Mouse (Mus musculus) c-Kit-negative CD71-positive TER-119-positive erythroid progenitor cells, embryonic 14.5 days (primary cell): ENCODE measurements around the gene Dmrt3.

Experiments used
- DNase-seq: peaks from one replicate; pipeline ENCODE4 v3.0.0-alpha.2; 2013; ENCODE audit warnings: low read depth, low spot score

The Dmrt3 gene

DNA sequence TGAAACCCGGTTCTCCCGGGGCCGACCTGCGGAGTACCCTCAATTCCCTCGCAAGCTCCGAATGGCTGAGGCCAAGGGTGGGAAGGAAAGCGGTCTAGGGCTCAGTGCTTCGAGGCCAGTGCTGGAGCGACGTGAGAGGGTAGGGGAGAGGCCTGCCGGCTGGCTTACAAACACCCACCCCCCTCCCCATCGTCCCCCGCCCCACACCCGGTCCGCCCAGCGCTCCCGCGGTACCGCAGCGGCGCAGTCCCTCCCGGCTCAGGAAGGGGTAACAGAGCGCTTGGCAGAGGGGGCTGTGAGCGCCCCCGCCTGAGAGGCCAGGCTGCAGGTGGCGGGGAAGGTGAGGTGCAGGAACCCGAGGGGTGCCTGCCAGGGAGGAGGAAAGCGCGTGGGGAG is at the start of gene Dmrt3:
Gene Dmrt3, plus strand, starts transcription at position 287 of the 396 bp plus-strand sequence.
- no peak for DNase-seq

- DNase-seq, result no peak
These were observed 45.7 kb upstream of the Dmrt3 start for GRCm38 (mm10) chr19:25564430-25564829.

- DNase-seq, result no peak
These were observed 40.3 kb upstream of the Dmrt3 start for GRCm38 (mm10) chr19:25569778-25570177.

DNA sequence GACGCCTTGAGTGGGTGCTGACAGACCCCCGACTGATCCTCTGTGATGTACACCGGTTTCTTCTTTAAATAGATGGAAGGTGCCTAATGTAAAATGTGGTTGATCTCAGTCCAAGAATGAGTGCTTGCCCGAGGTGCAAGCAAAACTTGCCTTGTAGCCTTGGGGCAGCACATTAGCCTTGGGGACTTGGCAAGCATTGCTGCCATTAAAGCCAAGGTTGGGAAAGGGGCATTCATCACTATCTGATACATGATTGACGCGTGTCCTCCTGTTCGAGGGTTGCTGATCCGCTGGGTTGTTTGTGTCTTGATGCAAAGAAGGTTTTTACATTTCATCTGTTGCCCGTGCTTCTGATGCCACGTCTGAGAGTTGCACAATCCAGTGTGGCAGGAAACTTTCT is 35.7 kb upstream of the Dmrt3 start:
- DNase-seq, result no peak

- no peak for DNase-seq
These were observed 34.9 kb upstream of the Dmrt3 start for GRCm38 (mm10) chr19:25574981-25575814.

GRCm38 (mm10) chr19:25578358-25578757 is 31.7 kb upstream of the Dmrt3 start:
- no peak for DNase-seq

DNA sequence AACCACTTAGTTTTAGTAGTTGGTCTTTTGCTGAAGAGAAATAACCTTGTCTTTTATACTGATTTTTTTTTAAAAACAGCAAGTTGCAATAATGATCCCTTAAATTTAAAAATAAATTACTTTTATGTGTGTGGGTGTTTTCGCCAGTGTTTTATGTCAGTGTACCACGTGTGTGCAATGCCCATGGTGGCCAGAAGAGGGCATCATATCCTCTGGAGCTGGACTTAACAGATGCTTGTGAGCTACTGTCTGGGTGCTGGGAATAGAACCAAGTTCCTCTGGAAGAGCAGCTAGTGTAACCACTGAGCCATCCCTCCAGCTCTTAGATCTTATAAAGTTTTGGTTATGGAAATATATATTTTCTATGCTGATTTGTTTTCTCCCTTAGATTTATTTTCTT is 30.7 kb upstream of the Dmrt3 start:
- DNase-seq, result no peak

- no peak for DNase-seq
These were observed 12.3 kb upstream of the Dmrt3 start for GRCm38 (mm10) chr19:25597717-25598232.

DNA sequence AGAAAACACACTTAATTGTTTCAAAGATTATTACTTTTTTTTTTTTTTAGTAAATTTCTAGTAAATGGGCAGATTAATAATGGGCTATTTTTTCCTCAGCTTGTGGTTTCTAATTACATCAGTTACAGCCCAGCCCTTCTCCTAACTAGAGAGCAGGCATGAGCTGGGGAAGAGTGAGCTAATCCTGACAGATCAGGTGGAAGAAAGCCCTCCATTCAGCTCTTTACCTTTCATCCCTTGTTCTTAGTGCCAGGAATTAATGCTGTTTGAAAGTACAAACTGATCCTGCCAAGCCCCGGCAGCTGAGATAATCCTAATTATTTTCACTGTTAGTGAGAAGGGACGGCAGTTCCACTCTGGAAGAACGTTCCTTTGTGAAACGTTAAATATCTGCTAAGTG is 11.5 kb upstream of the Dmrt3 start:
- no peak for DNase-seq

DNA sequence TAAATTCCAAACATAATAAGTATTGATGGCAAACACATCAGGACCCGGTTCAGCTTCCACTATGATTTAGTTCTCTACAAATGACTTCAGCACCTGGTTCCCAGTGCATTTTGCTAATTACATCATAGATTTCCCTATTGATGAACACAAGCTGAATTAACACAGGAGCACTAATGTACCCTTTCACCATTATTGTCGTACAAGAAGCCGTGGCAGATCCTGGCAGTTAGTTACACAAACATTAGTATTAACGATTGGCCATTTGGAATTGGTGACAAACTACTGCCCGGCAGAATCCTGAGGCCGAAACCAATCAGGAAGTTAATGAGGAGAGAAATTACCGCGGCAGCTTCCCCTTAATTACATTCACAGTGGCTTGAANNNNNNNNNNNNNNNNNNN is 8.1 kb upstream of the Dmrt3 start:
- no peak for DNase-seq

DNA sequence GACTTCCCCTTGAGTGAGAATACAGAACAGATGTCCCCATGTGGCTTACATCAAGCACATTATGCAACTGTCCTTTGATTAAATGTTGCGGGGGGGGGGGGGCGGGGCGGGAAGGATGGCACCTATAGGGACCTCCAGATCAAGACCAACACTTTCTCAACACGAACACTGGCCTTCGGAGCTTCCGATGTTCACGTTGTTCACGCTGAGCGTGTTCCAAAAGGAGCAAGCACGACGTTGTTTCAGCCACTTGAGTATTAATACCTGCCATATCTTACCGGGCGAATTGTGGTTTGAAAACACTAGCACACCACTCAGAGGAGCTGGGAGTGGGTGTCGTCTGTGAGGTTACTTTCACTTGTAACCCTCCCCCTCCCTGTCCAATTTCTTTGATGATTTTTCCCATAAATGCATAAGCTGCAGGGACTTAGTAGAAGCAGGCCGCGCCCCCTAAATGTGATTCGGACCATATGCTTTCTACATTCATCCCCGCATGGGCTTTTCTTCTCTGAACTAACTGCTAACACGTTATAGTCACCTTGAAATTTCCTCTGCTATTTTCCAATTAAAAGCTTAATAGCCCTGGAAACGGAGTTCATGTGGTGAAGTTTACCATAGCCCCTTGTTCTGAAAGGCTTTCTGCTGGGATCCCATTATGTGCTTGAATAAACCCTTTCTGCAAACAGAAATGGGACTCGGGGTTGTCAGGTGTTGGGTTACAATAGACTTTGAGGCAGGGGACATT is 2.5 kb upstream of the Dmrt3 start:
- DNase-seq, result no peak

- DNase-seq, result no peak
These were observed 1.9 kb upstream of the Dmrt3 start for GRCm38 (mm10) chr19:25608206-25608580.

GRCm38 (mm10) chr19:25608961-25609850 is 895 bp upstream of the Dmrt3 start:
- no peak for DNase-seq

DNA sequence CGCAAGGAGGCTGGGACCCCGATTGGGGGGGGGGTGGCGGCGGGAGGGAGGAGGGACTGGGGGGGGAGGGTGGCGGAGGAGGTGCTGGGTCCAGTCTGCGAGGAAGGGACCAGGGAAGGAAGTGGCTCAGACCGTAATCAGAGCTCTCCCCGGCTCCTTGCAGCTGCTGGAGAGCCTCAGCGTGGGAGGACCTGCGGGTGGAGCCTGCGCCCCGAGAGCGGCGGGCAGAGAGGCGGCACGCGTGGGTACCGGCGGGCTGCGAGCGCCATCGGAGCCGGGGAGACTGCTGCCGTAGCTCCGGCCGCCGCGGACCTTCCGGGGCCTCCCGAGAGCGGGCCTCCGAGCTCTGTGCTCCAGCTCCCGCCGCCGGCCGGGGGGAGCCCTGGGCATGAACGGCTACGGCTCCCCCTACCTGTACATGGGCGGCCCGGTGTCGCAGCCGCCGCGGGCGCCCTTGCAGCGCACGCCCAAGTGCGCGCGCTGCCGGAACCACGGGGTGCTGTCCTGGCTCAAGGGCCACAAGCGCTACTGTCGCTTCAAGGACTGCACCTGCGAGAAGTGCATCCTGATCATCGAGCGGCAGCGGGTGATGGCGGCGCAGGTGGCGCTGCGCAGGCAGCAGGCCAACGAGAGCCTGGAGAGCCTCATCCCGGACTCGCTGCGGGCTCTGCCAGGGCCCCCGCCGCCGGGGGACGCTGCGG is 460 bp downstream of the Dmrt3 start:
- no peak for DNase-seq

DNA sequence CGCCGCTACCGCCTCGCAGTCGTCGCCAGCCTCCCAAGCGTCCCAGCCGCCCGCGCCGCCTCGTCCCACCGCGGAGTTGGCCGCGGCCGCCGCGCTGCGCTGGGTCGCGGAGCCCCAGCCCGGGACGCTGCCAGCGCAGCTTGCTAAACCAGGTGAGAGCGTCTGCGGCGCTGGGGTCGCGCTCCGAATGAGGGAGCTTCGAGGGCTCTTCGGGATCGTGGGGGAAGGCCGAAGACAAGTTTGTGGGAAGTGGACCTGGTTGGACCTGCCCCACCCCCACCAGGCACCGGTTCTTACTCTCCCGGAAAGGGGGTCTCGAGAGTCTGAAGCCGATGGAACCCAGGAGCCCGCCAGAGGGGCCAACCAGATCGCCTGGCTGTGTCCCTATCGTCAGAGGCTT is 1.0 kb downstream of the Dmrt3 start:
- no peak for DNase-seq

GRCm38 (mm10) chr19:25611876-25612805 is 2.0 kb downstream of the Dmrt3 start:
- DNase-seq, result no peak

- DNase-seq, result no peak
These were observed 2.8 kb downstream of the Dmrt3 start for GRCm38 (mm10) chr19:25612806-25613295.

DNA sequence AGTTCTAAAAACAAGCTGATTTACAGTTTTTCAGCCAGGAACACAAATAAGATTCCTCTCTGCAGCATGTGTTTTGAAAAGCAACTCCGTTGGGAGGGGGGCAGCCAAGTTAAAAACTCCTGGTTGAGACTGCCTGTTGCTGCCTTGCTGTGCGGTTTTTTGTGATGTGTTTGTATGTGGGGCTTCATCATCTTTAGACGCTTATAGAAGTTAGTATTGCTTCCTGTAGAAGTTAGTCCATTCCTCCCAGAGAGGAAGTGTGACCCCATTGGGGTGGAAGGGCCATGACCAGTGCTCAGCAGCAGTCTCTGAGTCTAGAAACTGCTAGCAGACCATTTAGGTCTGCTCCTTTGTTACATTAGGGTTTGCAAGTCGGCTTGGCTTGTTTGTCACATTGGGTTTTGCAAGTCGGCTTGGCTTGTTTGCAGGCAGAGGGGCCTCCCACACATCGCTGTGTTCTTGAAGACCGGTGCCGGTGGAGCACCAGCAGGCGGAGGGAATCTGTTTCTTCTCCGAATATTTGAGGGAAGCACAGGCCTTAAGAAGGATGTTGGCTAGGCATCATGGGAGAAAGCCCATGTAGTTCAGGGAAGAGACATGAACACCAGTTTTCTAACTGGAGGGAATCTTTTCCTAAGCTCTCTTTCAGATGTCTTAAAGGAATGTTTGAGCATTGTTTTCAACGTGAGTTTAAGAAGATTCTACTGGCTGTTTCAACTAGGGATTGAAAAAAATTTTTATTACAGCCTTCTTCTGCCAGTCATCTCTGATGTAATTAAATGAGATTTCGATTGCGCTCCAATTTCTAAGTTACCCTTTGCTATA is 3.6 kb downstream of the Dmrt3 start:
- DNase-seq, result no peak

- DNase-seq, result no peak
These were observed 5.8 kb downstream of the Dmrt3 start for GRCm38 (mm10) chr19:25615889-25616288.
